Mouse (Mus musculus): ENCODE measurements around the gene Sugp2. TPM values are rescaled to one million over a fixed set of nuclear protein-coding genes. Genes with fewer than 3 reads are reported as not detected.
A peak's percentile ranks its signal among the peaks of the same experiment; 100 is the strongest.
"Not testable (repeated sequence)": the region's sequence is repeated elsewhere in the genome, so short reads cannot be mapped to it uniquely, and the experiment has no call there.

The Sugp2 gene
- polyA plus RNA-seq, 1 experiment from 2014 or later: 33.0 TPM

- WGBS: 61% methylated on average over 1 of the region's 1 CpGs
Measured at GRCm38 (mm10) chr8:70204757-70205156, 29.3 kb upstream of the Sugp2 start.

GRCm38 (mm10) chr8:70208130-70208529 is 25.9 kb upstream of the Sugp2 start:
- no peak overlapping the region for H3K4me2 ChIP-seq (replicated peaks; ENCODE audit: low read depth, low read length)
- H3K4me3 ChIP-seq (ENCODE audit: low read length): no peak overlapping the region
- no peaks in the 10 kb centered on the region for H3K9me3 ChIP-seq (ENCODE audit: control insufficient read depth, low read length)
- 23% methylated on average over 1 of the region's 1 CpGs for WGBS
- H3K27ac ChIP-seq (ENCODE audit: low read depth, low read length): no peak overlapping the region
- H3K36me3 ChIP-seq (ENCODE audit: control insufficient read depth, insufficient read depth, low read length): no peaks in the 10 kb centered on the region
- no peak overlapping the region for H3K9ac ChIP-seq (ENCODE audit: low read depth, low read length)
- peaks cover 12% of the 10 kb centered on the region; the same call in 1 of the 2 replicates for H3K4me1 ChIP-seq (ENCODE audit: control insufficient read depth, insufficient read depth, low read length)
- no peaks in the 10 kb centered on the region for H3K27me3 ChIP-seq (ENCODE audit: control insufficient read depth, insufficient read depth, low read length)
- no peak for ATAC-seq (ENCODE audit: low FRiP score, low TSS enrichment)

More at GRCm38 (mm10) chr8:70204757-70205156, 29.3 kb upstream of the Sugp2 start:
- Histone ChIP-seq H3K4me2 (replicated peaks; ENCODE audit: low read depth, low read length) (no peak overlapping the region), H3K4me1 (ENCODE audit: control insufficient read depth, insufficient read depth, low read length) (no peaks in the 10 kb centered on the region), H3K4me3 (ENCODE audit: low read length) (no peak overlapping the region), H3K27ac (ENCODE audit: low read depth, low read length) (no peak overlapping the region), H3K27me3 (ENCODE audit: control insufficient read depth, insufficient read depth, low read length) (no peaks in the 10 kb centered on the region), H3K9ac (ENCODE audit: low read depth, low read length) (no peak overlapping the region), H3K9me3 (ENCODE audit: control insufficient read depth, low read length) (no peaks in the 10 kb centered on the region), H3K36me3 (ENCODE audit: control insufficient read depth, insufficient read depth, low read length) (no peaks in the 10 kb centered on the region)
- ATAC-seq (ENCODE audit: low FRiP score, low TSS enrichment): no peak

- 12% methylated on average over 8 of the region's 8 CpGs for WGBS
- H3K27ac ChIP-seq (ENCODE audit: low read depth, low read length): no peak overlapping the region
- no peak overlapping the region for H3K4me3 ChIP-seq (ENCODE audit: low read length)
Measured at GRCm38 (mm10) chr8:70210538-70210937, 23.5 kb upstream of the Sugp2 start.

GRCm38 (mm10) chr8:70211275-70211674 is 22.8 kb upstream of the Sugp2 start:
- peaks cover 12% of the 10 kb centered on the region; the same call in 1 of the 2 replicates for H3K4me1 ChIP-seq (ENCODE audit: control insufficient read depth, insufficient read depth, low read length)
- peak overlapping the region; percentile 68 for H3K4me3 ChIP-seq (ENCODE audit: low read length)
- no peak for ATAC-seq (ENCODE audit: low FRiP score, low TSS enrichment)
- peak overlapping the region; percentile 98 for H3K4me2 ChIP-seq (replicated peaks; ENCODE audit: low read depth, low read length)
- peak overlapping the region; percentile 72 for H3K9ac ChIP-seq (ENCODE audit: low read depth, low read length)
- H3K36me3 ChIP-seq (ENCODE audit: control insufficient read depth, insufficient read depth, low read length): no peaks in the 10 kb centered on the region
- H3K27me3 ChIP-seq (ENCODE audit: control insufficient read depth, insufficient read depth, low read length): no peaks in the 10 kb centered on the region
- WGBS: 81% methylated on average over 1 of the region's 1 CpGs
- no peaks in the 10 kb centered on the region for H3K9me3 ChIP-seq (ENCODE audit: control insufficient read depth, low read length)
- H3K27ac ChIP-seq (ENCODE audit: low read depth, low read length): no peak overlapping the region

More at GRCm38 (mm10) chr8:70210538-70210937, 23.5 kb upstream of the Sugp2 start:
- Histone ChIP-seq H3K36me3 (ENCODE audit: control insufficient read depth, insufficient read depth, low read length) (no peaks in the 10 kb centered on the region), H3K27me3 (ENCODE audit: control insufficient read depth, insufficient read depth, low read length) (no peaks in the 10 kb centered on the region), H3K4me2 (replicated peaks; ENCODE audit: low read depth, low read length) (no peak overlapping the region), H3K9me3 (ENCODE audit: control insufficient read depth, low read length) (no peaks in the 10 kb centered on the region), H3K9ac (ENCODE audit: low read depth, low read length) (no peak overlapping the region), H3K4me1 (ENCODE audit: control insufficient read depth, insufficient read depth, low read length) (peaks cover 12% of the 10 kb centered on the region; the same call in 1 of the 2 replicates)
- no peak for ATAC-seq (ENCODE audit: low FRiP score, low TSS enrichment)

GRCm38 (mm10) chr8:70211726-70212111 is 22.3 kb upstream of the Sugp2 start:
- ATAC-seq (ENCODE audit: low FRiP score, low TSS enrichment): no peak
- Histone ChIP-seq H3K9ac (ENCODE audit: low read depth, low read length) (peak overlapping the region; percentile 72), H3K27me3 (ENCODE audit: control insufficient read depth, insufficient read depth, low read length) (no peaks in the 10 kb centered on the region), H3K4me3 (ENCODE audit: low read length) (peak overlapping the region; percentile 68), H3K4me2 (replicated peaks; ENCODE audit: low read depth, low read length) (peak overlapping the region; percentile 98), H3K9me3 (ENCODE audit: control insufficient read depth, low read length) (no peaks in the 10 kb centered on the region), H3K36me3 (ENCODE audit: control insufficient read depth, insufficient read depth, low read length) (no peaks in the 10 kb centered on the region), H3K27ac (ENCODE audit: low read depth, low read length) (no peak overlapping the region), H3K4me1 (ENCODE audit: control insufficient read depth, insufficient read depth, low read length) (peaks cover 12% of the 10 kb centered on the region; the same call in 1 of the 2 replicates)
- WGBS: 1% methylated on average over 31 of the region's 31 CpGs

- Histone ChIP-seq H3K27ac (ENCODE audit: low read depth, low read length) (no peak within 1 kb of the TSS), H3K4me2 (replicated peaks; ENCODE audit: low read depth, low read length) (peak within 1 kb of the TSS; percentile 98), H3K4me3 (ENCODE audit: low read length) (peak within 1 kb of the TSS; percentile 68), H3K36me3 (ENCODE audit: control insufficient read depth, insufficient read depth, low read length) (no peaks in the 10 kb centered on the region), H3K27me3 (ENCODE audit: control insufficient read depth, insufficient read depth, low read length) (no peaks in the 10 kb centered on the region), H3K9me3 (ENCODE audit: control insufficient read depth, low read length) (no peaks in the 10 kb centered on the region), H3K4me1 (ENCODE audit: control insufficient read depth, insufficient read depth, low read length) (peaks cover 12% of the 10 kb centered on the region; the same call in 1 of the 2 replicates), H3K9ac (ENCODE audit: low read depth, low read length) (peak within 1 kb of the TSS; percentile 72)
- ATAC-seq (ENCODE audit: low FRiP score, low TSS enrichment): peak; percentile 98
- WGBS: under 1% methylated on average over 63 of the region's 66 CpGs
Measured at GRCm38 (mm10) chr8:70212112-70213055, 21.6 kb upstream of the Sugp2 start, which contains the start of gene Slc25a42. Gene Slc25a42 (minus strand): TSS chr8:70212305.

GRCm38 (mm10) chr8:70214411-70214810 is 19.6 kb upstream of the Sugp2 start:
- H3K9ac ChIP-seq (ENCODE audit: low read depth, low read length): no peak overlapping the region
- H3K36me3 ChIP-seq (ENCODE audit: control insufficient read depth, insufficient read depth, low read length): no peaks in the 10 kb centered on the region
- 74% methylated on average over 3 of the region's 3 CpGs for WGBS

GRCm38 (mm10) chr8:70215092-70215491 is 18.9 kb upstream of the Sugp2 start:
- H3K27ac ChIP-seq (ENCODE audit: low read depth, low read length): no peak overlapping the region
- peaks cover 11% of the 10 kb centered on the region; the same call in 1 of the 2 replicates for H3K4me1 ChIP-seq (ENCODE audit: control insufficient read depth, insufficient read depth, low read length)
- no peaks in the 10 kb centered on the region for H3K27me3 ChIP-seq (ENCODE audit: control insufficient read depth, insufficient read depth, low read length)
- no peak for ATAC-seq (ENCODE audit: low FRiP score, low TSS enrichment)
- H3K4me3 ChIP-seq (ENCODE audit: low read length): no peak overlapping the region
- no peaks in the 10 kb centered on the region for H3K9me3 ChIP-seq (ENCODE audit: control insufficient read depth, low read length)
- no peaks in the 10 kb centered on the region for H3K36me3 ChIP-seq (ENCODE audit: control insufficient read depth, insufficient read depth, low read length)
- no peak overlapping the region for H3K9ac ChIP-seq (ENCODE audit: low read depth, low read length)
- H3K4me2 ChIP-seq (replicated peaks; ENCODE audit: low read depth, low read length): no peak overlapping the region
- WGBS: 77% methylated on average over 5 of the region's 5 CpGs

More at GRCm38 (mm10) chr8:70214411-70214810, 19.6 kb upstream of the Sugp2 start:
- H3K27ac ChIP-seq (ENCODE audit: low read depth, low read length): no peak overlapping the region
- no peak for ATAC-seq (ENCODE audit: low FRiP score, low TSS enrichment)
- H3K27me3 ChIP-seq (ENCODE audit: control insufficient read depth, insufficient read depth, low read length): no peaks in the 10 kb centered on the region
- H3K4me2 ChIP-seq (replicated peaks; ENCODE audit: low read depth, low read length): no peak overlapping the region
- H3K9me3 ChIP-seq (ENCODE audit: control insufficient read depth, low read length): no peaks in the 10 kb centered on the region
- peaks cover 12% of the 10 kb centered on the region; the same call in 1 of the 2 replicates for H3K4me1 ChIP-seq (ENCODE audit: control insufficient read depth, insufficient read depth, low read length)
- no peak overlapping the region for H3K4me3 ChIP-seq (ENCODE audit: low read length)

GRCm38 (mm10) chr8:70216161-70216560 is 17.9 kb upstream of the Sugp2 start:
- H3K27ac ChIP-seq (ENCODE audit: low read depth, low read length); H3K27me3 ChIP-seq (ENCODE audit: control insufficient read depth, insufficient read depth, low read length); ATAC-seq (ENCODE audit: low FRiP score, low TSS enrichment); H3K4me2 ChIP-seq (replicated peaks; ENCODE audit: low read depth, low read length); H3K36me3 ChIP-seq (ENCODE audit: control insufficient read depth, insufficient read depth, low read length); H3K9ac ChIP-seq (ENCODE audit: low read depth, low read length); H3K9me3 ChIP-seq (ENCODE audit: control insufficient read depth, low read length); H3K4me3 ChIP-seq (ENCODE audit: low read length); H3K4me1 ChIP-seq (ENCODE audit: control insufficient read depth, insufficient read depth, low read length): not testable (repeated sequence)
- WGBS: 69% methylated on average over 3 of the region's 3 CpGs
